Mouse (Mus musculus) thymus, adult 2 months (tissue): ENCODE data around the gene Inpp4a.

Experiments
- CTCF ChIP-seq: fragments of 200-500 bp; IDR thresholded peaks from 2 replicates; pipeline ENCODE4 v1.5.1; 2012; ENCODE audit warnings: mild to moderate bottlenecking, control low read depth, low read length, moderate library complexity, borderline replicate concordance; ENCODE audit not compliant: control insufficient read depth, poor library complexity, insufficient read depth; ENCODE audit errors: extremely low read depth
- POLR2A ChIP-seq: fragments of 200-500 bp; IDR thresholded peaks from 2 replicates; pipeline ENCODE4 v1.6.1; 2012; ENCODE audit warnings: mild to moderate bottlenecking, low read length, control low read depth, moderate library complexity; ENCODE audit not compliant: control insufficient read depth, poor library complexity, insufficient read depth; ENCODE audit errors: extremely low read depth

DNA sequence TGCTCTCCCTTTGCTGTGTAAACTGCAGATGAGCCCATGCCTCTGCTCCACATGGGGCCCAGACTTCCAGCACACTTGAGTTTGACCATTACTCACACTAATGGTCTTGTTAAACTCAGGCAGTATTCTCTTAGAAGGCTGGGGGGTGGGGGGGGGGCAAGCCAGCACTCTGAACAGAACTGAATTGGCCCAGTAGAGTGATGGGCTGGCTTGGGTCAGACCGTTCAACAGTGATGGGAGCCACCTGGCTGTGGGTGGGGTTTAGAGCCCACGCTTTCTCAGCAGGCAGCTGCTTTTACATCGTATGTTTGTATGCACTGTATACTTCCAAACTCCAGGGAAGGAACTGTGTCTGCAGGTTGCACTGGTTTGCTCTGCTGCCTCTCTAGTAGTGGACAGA lies 99.3 kb downstream of the Inpp4a start:
- TF ChIP-seq CTCF (no peak), POLR2A (no peak)
